Mouse (Mus musculus) hindbrain, embryonic 14.5 days (tissue): ENCODE data around the gene Rpap3. TPM values are rescaled to one million over a fixed set of nuclear protein-coding genes. Genes with fewer than 3 reads are reported as not detected.
A peak's percentile ranks its signal among the peaks of the same experiment; 100 is the strongest.

Experiments
- ATAC-seq: fragments of 200-750 bp; cut with Nextera tagmentation; 2 replicates; pipeline ENCODE4 v1.8.0; 2017; ENCODE audit warnings: moderate number of reproducible peaks, mild to moderate bottlenecking, moderate TSS enrichment, moderate library complexity; ENCODE audit not compliant: low FRiP score
- DNase-seq: peaks from one replicate; pipeline ENCODE4 v3.0.0-alpha.2; 2015; ENCODE audit warnings: low spot score
- H3K27ac ChIP-seq: fragments of 300-500 bp; sonication (generic); 2 replicates; pipeline ENCODE4 v1.5.1; 2014; ENCODE audit warnings: mild to moderate bottlenecking, moderate library complexity
- H3K27me3 ChIP-seq: fragments of 300-500 bp; sonication (generic); 2 replicates; pipeline ENCODE4 v1.6.1; 2014; ENCODE audit warnings: mild to moderate bottlenecking, low read length, mixed read lengths; ENCODE audit not compliant: control insufficient read depth, insufficient read depth
- H3K36me3 ChIP-seq: fragments of 300-500 bp; sonication (generic); replicated peaks from 2 replicates; pipeline ENCODE4 v1.6.1; 2014; ENCODE audit not compliant: control insufficient read depth, insufficient read depth
- H3K4me1 ChIP-seq: fragments of 300-500 bp; sonication (generic); replicated peaks from 2 replicates; pipeline ENCODE4 v1.6.1; 2014; ENCODE audit warnings: antibody characterized with exemption, low read length, mixed read lengths; ENCODE audit not compliant: control insufficient read depth, insufficient read depth
- H3K4me2 ChIP-seq: fragments of 300-500 bp; sonication (generic); replicated peaks from 2 replicates; pipeline ENCODE4 v1.6.1; 2014; ENCODE audit warnings: mild to moderate bottlenecking, moderate library complexity
- H3K4me3 ChIP-seq: fragments of 300-500 bp; sonication (generic); replicated peaks from 2 replicates; pipeline ENCODE4 v1.5.1; 2014; ENCODE audit warnings: mild to moderate bottlenecking, low read length
- H3K9ac ChIP-seq: fragments of 300-500 bp; sonication (generic); 2 replicates; pipeline ENCODE4 v1.6.1; 2014
- H3K9me3 ChIP-seq: fragments of 300-500 bp; sonication (generic); 2 replicates; pipeline ENCODE4 v1.6.1; 2016; ENCODE audit warnings: low read length; ENCODE audit not compliant: control insufficient read depth
- WGBS: fragments of 180-500 bp; shearing (Covaris S2); extraction: QIAGEN DNeasy Blood & Tissue Kit; methylation state at CpG from one replicate; pipeline ENCODE4 v1.1.7; 2014; 5-methylcytosine and 5-hydroxymethylcytosine counted together
- polyA plus RNA-seq: library from polyadenylated mRNA; unstranded; fragments of >200 nt; fragmentation: Nextera tagmentation; extraction: Ambion mirVana; gene quantifications from 2 replicates; pipeline ENCODE4 v1.2.1, GENCODE M21; 2014

The Rpap3 gene
- 42.1 and 45.6 TPM in 2 replicates for polyA plus RNA-seq

GRCm38 (mm10) chr15:97705211-97706050, at the start of gene Rpap3:
Gene Rpap3, minus strand, starts transcription at chr15:97705825.
- peak within 1 kb of the TSS; percentile 93 for H3K9ac ChIP-seq
- no peaks in the 10 kb centered on the region for H3K27me3 ChIP-seq
- DNase-seq (peak; percentile 87), ATAC-seq (peak; percentile 92)
- H3K9me3 ChIP-seq: no peaks in the 10 kb centered on the region
- peaks cover 28% of the 10 kb centered on the region for H3K36me3 ChIP-seq
- peak within 1 kb of the TSS; percentile 72 for H3K4me2 ChIP-seq
- under 1% methylated on average over 70 of the region's 71 CpGs for WGBS
- peaks cover 13% of the 10 kb centered on the region for H3K4me1 ChIP-seq
- peak within 1 kb of the TSS; percentile 84 for H3K4me3 ChIP-seq
- H3K27ac ChIP-seq: peak within 1 kb of the TSS; percentile 60

GRCm38 (mm10) chr15:97755361-97755760, 49.7 kb upstream of the Rpap3 start:
- no peak overlapping the region for H3K9ac ChIP-seq
- H3K27ac ChIP-seq: no peak overlapping the region
- no peak for ATAC-seq
- H3K27me3 ChIP-seq: no peaks in the 10 kb centered on the region
- no peak overlapping the region for H3K4me3 ChIP-seq
- 39% methylated on average over 8 of the region's 8 CpGs for WGBS
- H3K4me2 ChIP-seq: no peak overlapping the region
- no peak for DNase-seq
- H3K36me3 ChIP-seq: no peaks in the 10 kb centered on the region
- no peaks in the 10 kb centered on the region for H3K9me3 ChIP-seq
- peaks cover 8% of the 10 kb centered on the region for H3K4me1 ChIP-seq

GRCm38 (mm10) chr15:97754476-97754875, 48.9 kb upstream of the Rpap3 start:
- WGBS: 64% methylated on average over 6 of the region's 6 CpGs

GRCm38 (mm10) chr15:97752491-97752890, 46.9 kb upstream of the Rpap3 start:
- DNase-seq (no peak), ATAC-seq (no peak)
- Histone ChIP-seq H3K36me3 (no peaks in the 10 kb centered on the region), H3K4me3 (no peak overlapping the region), H3K4me1 (peaks cover 12% of the 10 kb centered on the region), H3K9me3 (no peaks in the 10 kb centered on the region), H3K27ac (no peak overlapping the region), H3K9ac (no peak overlapping the region), H3K27me3 (no peaks in the 10 kb centered on the region), H3K4me2 (no peak overlapping the region)
- WGBS: 94% methylated on average over 5 of the region's 5 CpGs

More at GRCm38 (mm10) chr15:97754476-97754875, 48.9 kb upstream of the Rpap3 start:
- Histone ChIP-seq H3K4me1 (peaks cover 12% of the 10 kb centered on the region), H3K27me3 (no peaks in the 10 kb centered on the region), H3K4me3 (no peak overlapping the region), H3K9ac (no peak overlapping the region), H3K9me3 (no peaks in the 10 kb centered on the region), H3K27ac (no peak overlapping the region), H3K36me3 (no peaks in the 10 kb centered on the region), H3K4me2 (no peak overlapping the region)
- ATAC-seq (no peak), DNase-seq (no peak)

- no peaks in the 10 kb centered on the region for H3K36me3 ChIP-seq
- H3K4me3 ChIP-seq: no peak overlapping the region
- no peak for ATAC-seq
- no peak overlapping the region for H3K4me2 ChIP-seq
- WGBS: 76% methylated on average over 2 of the region's 2 CpGs
- H3K9me3 ChIP-seq: no peaks in the 10 kb centered on the region
- H3K9ac ChIP-seq: no peak overlapping the region
- no peak for DNase-seq
- no peaks in the 10 kb centered on the region for H3K27me3 ChIP-seq
- H3K4me1 ChIP-seq: peaks cover 12% of the 10 kb centered on the region
- no peak overlapping the region for H3K27ac ChIP-seq
Observed at GRCm38 (mm10) chr15:97751676-97752075, 46.1 kb upstream of the Rpap3 start.

GRCm38 (mm10) chr15:97750697-97751096, 45.1 kb upstream of the Rpap3 start:
- no peaks in the 10 kb centered on the region for H3K9me3 ChIP-seq
- peak overlapping the region; percentile 35; the same call in 1 of the 2 replicates for H3K27ac ChIP-seq
- peaks cover 12% of the 10 kb centered on the region for H3K4me1 ChIP-seq
- ATAC-seq: peak; percentile 87
- peak; percentile 85 for DNase-seq
- no peaks in the 10 kb centered on the region for H3K36me3 ChIP-seq
- H3K4me3 ChIP-seq: no peak overlapping the region
- no peak overlapping the region for H3K4me2 ChIP-seq
- WGBS: 21% methylated on average over 12 of the region's 12 CpGs
- no peak overlapping the region for H3K9ac ChIP-seq
- H3K27me3 ChIP-seq: no peaks in the 10 kb centered on the region

- Histone ChIP-seq H3K27me3 (no peaks in the 10 kb centered on the region), H3K4me1 (peaks cover 20% of the 10 kb centered on the region), H3K27ac (0 out of 2 replicates have a peak overlapping the region, but pooled peaks have one; percentile 35), H3K9me3 (no peaks in the 10 kb centered on the region), H3K4me3 (no peak overlapping the region), H3K36me3 (no peaks in the 10 kb centered on the region), H3K9ac (no peak overlapping the region), H3K4me2 (no peak overlapping the region)
- DNase-seq: no peak
- no peak for ATAC-seq
- 91% methylated on average over 13 of the region's 13 CpGs for WGBS
Observed at GRCm38 (mm10) chr15:97749841-97750240, 44.2 kb upstream of the Rpap3 start.

- DNase-seq: no peak
- H3K27ac ChIP-seq: no peak overlapping the region
- no peaks in the 10 kb centered on the region for H3K36me3 ChIP-seq
- H3K4me1 ChIP-seq: peaks cover 23% of the 10 kb centered on the region
- H3K9ac ChIP-seq: no peak overlapping the region
- H3K9me3 ChIP-seq: no peaks in the 10 kb centered on the region
- WGBS: 96% methylated on average over 9 of the region's 9 CpGs
- no peaks in the 10 kb centered on the region for H3K27me3 ChIP-seq
- ATAC-seq: no peak
- no peak overlapping the region for H3K4me3 ChIP-seq
- no peak overlapping the region for H3K4me2 ChIP-seq
Observed at GRCm38 (mm10) chr15:97749397-97749796, 43.8 kb upstream of the Rpap3 start.

- Histone ChIP-seq H3K4me3 (no peak overlapping the region), H3K9me3 (no peaks in the 10 kb centered on the region), H3K4me1 (peaks cover 23% of the 10 kb centered on the region), H3K4me2 (no peak overlapping the region), H3K36me3 (no peaks in the 10 kb centered on the region), H3K27ac (no peak overlapping the region), H3K9ac (no peak overlapping the region), H3K27me3 (no peaks in the 10 kb centered on the region)
- DNase-seq (no peak), ATAC-seq (no peak)
- WGBS: 87% methylated on average over 4 of the region's 4 CpGs
Observed at GRCm38 (mm10) chr15:97748964-97749363, 43.3 kb upstream of the Rpap3 start.
